Mouse (Mus musculus) c-Kit-positive CD71-positive TER-119-positive erythroid progenitor cells, embryonic 14.5 days (primary cell): Measurements from ENCODE around the gene Pdap1.
"Not testable (repeated sequence)": the region's sequence is repeated elsewhere in the genome, so short reads cannot be mapped to it uniquely, and the experiment has no call there.

Experiments
- DNase-seq: peaks from one replicate; pipeline ENCODE4 v3.0.0-alpha.2; 2013; ENCODE audit warnings: low spot score

Pdap1 gene

DNA sequence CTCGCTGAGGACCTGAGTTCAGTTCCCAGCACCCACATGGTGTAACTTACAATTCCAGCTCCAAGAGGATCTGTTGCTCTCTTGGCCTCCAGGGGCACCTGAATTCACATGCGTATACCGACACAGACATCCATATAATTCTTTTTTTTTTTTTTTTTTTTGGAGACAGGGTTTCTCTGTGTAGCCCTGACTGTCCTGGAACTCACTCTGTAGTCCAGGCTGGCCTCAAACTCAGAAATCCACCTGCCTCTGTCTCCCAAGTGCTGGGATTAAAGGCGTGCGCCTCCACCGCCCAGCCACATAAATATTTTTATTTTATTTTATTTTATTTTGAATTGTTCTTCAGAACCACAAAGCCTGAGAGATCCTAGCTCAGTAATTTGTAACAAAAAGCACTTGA is 56.8 kb downstream of the Pdap1 start:
- not testable (repeated sequence) for DNase-seq

DNA sequence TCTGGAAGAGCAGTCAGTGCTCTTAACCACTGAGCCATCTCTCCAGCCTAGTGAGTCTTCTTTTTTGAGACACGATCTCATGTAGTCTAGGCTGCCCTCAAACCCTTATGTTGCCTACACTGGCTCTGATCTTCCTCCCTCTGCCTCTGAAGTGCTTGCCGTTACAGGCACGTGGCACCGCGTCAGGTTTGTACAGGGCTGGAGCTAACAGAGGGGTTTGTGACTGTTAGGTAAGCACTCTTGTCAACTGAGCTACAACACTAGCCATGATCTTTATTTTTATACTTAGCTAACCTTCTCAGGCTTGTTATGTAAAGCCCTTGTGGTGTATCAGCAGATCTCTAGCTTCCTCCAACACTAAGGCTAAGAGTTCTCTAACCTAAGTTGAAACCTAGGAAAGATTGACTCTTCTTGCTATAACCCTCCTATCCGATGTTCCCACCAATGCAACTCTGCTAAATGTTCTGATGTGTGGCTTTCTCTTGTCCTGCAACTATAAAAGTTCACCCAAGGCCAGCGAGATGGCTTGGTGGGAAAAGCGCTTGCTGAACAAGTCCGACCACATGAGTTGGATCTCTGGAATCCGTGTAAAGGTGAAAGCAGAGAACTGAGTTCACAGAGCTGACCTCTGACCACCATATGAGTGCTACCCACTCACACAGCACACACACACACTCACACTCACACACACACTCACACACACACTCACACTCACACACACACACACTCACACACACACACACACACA is 58.0 kb downstream of the Pdap1 start:
- DNase-seq, result no peak
